Mouse (Mus musculus): ENCODE measurements around the gene Gm5105.

Gene Gm5105

DNA sequence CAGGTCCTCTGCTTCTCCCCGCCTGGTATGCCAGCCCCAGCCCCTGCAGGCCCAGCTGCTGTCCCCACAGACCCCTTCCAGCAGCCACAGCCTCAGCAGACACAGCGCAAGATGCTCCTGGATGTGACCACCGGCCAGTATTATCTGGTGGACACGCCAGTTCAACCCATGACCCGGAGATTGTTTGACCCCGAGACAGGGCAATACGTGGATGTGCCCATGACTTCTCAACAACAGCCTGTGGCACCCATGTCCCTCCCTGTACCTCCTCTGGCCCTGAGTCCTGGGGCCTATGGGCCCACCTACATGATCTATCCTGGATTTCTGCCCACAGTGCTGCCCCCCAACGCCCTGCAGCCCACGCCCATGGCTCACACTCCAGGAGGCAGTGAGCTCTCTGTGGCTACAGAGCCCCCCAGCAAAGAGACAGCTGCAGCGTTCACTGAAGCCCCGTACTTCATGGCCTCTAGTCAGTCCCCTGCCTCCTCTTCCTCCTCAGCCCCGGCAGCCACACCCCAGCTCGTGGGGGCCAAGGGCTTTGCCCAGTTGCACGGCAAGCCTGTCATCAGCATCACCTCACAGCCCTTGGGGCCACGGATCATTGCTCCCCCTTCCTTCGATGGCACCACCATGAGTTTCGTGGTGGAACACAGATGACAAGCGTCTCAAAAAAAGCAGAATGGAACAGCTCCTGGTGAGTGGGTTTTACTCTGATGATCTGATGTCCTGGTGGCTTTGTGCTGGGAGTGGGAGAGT is 2.7 kb upstream of the Gm5105 start:
- no peak for DNase-seq (ENCODE audit: low read depth, low spot score)

DNA sequence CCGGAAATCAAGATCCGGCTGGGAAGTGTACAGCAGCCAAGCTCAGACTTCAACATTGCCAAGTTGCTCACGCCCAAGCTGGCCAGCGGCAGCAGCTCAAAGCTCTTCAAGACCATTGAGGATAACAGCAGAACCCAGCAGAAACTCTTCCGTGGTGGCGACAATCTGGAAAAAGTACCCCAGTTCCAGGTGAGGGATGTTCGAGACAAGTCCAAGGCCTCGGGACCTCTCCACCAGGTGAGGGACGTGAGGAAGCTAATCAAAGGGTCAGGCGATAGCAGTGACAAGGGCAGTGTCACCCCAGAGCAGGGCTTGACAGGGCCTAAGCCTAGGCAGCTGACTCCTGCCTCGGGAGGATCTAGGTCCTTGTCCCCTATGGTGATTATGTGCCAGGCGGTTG is 915 bp upstream of the Gm5105 start:
- DNase-seq (ENCODE audit: low read depth, low spot score) = no peak

DNA sequence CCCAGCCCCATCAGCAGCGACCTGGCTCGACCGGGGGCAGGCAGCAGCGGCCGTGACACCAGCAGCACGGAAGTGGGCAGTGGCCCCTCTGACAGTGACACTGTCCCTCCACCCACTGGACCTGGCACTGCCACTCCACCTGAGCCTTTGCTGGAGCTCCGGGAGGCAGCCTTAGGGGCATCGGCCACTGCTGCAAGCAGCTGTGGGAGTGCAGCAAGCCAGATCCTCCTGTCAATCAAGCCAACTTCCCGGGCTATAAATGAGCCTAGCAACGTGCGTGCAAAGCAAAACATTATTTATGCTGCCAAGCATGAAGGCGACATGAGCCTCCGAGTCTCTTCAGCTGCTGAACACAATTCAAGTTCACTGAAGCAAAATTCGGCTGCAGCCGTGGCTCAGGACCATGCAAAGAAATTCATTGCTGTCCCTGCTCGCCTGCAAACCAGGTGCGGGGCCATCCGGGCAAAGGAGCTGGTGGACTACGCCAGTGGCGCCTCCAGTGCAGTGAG is 786 bp downstream of the Gm5105 start:
- DNase-seq (ENCODE audit: low read depth, low spot score) = no peak

DNA sequence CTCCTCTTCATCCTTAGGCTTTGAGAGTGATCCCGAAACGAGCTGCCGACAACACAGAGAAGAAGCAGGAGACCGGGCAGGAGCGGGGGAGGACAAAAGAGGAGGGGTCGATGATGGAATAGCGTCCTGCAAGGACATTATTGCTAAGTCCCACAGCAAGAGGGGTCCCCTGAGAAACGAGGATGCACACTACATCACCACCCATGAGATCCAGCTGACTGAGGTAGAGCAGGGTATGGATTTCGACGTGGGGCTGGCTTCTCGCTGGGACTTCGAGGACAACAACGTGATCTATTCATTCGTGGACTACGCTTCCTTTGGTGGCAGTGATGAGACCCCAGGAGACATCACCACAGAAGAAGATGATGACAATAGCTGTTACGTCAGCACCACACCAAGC is 1.3 kb downstream of the Gm5105 start:
- no peak for DNase-seq (ENCODE audit: low read depth, low spot score)

DNA sequence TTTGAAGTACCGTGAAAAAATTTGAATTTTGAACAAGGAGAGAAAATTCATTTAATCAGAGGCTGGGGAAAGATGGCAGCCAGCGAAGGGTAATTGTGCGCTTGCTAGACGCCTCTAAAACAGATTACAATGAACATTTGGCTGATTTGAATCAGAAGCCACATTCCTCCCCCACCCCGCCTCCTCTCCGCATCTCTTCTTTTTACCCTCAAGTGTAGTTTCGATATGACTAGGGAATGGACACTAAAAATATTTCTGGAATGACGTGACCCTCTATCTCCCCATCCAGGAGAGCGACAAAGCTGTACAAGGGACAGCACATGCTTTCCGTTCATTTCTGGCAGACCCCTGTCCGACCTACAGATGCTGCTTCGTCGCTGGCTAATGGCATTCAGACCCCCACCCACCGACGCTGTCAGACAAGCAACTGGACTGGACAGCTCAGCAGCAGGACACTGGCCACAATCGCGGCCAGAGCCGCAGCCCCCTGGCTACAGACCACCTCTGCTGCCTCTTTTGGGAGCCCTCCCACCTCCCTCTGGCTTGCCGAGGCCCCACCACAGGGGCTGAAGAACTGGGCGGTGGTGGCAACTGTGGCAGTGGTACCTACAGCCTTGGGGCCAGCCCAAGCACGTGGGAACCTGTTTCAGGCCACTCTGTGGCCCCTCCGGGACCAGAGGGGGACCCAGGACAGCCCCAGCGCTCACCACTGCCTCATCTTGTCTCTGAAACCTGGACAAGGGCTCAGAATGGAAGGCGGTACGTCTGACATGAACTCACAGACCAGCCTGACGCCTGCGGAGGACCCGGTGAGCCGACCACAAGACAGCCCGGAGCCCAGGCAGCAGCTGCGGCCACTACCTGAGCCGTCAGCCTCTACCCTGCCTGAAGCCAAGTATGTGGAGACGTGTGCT is 2.2 kb downstream of the Gm5105 start, which contains the start of gene 1110002E22Rik:
Gene 1110002E22Rik (plus strand): TSS at position 321 of the 914 bp plus-strand sequence.
- DNase-seq (ENCODE audit: low read depth, low spot score) = no peak

DNA sequence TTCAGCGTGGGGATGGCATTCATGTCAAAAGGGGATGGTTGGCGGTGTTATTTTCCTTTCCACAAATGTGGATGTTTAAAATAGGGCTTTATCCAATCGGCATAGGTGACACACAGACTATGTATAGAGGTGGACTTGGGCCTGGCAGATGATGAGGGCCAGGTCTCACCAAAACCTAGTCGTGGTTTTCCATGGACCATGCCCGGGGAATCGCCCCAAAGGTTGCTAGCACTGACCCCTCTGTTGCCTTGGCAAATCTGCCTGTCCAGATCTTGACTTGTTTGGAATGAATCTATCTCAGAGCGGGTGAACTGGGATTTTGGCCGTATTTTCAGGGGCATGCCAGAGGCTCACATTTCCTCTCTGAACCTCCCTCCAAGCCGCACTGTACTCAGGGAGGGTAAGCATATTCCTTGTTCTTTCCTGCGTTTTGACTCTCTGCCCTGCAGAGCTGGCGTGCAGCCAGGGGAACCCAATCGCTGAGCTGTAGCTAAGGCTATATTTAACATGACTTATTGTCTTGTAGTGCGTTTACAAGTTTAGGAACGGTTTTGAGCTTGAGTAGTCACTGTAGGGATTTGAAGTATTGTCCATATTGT is 3.4 kb downstream of the Gm5105 start:
- no peak for DNase-seq (ENCODE audit: low read depth, low spot score)

DNA sequence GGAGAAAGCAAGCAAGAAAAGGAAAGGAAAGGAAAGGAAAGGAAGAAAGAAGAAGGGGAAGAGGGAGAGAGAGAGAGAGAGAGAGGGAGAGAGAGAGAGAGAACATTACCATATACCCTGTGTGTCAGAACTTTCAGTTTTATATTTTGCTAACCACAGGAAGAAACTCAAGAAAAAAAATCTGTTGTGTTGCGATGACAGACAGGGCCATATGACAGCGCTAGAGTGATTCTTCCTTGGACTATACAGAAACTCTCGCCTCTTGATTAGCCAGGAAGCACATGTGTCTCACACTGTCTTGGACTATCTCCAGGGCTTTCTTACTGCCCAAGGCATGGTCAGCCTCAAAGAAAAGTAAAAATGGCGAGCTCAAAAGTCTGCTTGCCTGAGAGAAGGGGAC is 4.5 kb downstream of the Gm5105 start:
- no peak for DNase-seq (ENCODE audit: low read depth, low spot score)

DNA sequence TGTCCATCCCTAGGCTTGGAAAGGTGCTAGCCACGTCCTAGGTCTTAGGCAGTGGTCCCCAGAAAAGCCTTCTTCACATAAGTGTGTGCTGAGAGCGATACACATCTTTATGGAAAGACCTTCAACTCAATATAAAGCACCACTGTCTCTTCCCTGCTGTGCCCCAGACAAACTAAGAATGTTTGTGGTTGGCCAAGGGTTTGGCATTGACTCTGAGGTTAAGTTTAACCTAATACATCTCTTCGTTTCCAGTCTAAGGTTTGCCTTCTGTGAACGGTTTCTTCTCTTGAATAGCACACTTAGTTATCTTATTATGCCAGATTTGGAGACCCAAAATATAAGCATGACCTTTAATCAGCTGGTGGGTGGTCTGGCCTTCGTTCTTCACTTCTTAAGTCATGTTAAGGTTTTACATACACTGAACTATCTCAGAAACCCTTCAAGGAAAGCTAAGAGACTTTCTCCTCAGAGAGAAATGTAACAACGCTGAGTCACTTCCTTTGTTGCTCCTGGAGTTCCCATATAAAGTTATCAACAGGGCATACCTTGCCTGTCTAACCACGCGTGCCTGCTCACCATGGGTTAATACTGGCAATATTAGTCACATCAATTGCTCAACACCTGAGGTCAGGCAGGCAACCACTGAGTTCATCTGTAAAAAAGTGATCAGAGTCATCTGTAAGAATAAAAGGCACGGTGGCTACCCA is 5.8 kb downstream of the Gm5105 start:
- no peak for DNase-seq (ENCODE audit: low read depth, low spot score)

DNA sequence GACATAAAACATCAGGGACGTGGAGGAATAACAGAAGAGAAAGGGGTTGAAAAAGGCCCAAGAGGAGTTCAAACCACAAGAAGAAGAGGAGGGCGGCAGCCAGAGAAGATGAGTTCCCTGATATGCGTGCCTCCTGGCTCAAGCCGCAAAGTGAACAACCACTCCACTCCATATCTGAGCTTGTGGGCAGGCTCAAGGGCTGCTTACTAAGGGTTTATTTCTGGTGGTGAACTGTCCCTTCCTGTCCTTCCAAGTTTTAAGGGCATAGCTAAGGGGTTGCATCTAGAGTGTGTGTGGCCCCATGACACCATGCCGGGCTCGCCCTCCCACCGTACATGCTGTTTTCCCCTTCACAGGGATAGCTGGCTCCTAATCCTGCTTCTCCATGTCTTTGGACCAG is 6.8 kb downstream of the Gm5105 start:
- DNase-seq (ENCODE audit: low read depth, low spot score) = no peak

DNA sequence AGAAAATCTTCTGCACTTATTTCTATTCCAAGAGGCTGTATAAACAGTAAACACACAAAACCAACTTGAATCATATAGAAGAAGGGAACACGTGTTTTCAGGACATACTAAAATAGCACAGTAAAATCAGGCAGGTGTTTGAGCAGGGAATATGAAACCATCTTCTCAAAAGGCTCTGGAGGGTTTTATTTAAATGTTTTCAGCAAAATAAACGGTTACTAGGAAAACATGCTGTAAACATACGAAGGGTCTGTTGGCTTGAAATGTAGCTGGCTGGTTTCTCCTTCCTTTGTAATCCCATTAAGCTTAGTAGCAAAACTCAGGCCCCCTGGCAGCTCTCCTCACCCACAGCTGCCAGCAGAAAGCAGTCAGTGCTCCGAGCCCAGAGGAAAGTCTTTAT is 9.0 kb downstream of the Gm5105 start:
- no peak for DNase-seq (ENCODE audit: low read depth, low spot score)

DNA sequence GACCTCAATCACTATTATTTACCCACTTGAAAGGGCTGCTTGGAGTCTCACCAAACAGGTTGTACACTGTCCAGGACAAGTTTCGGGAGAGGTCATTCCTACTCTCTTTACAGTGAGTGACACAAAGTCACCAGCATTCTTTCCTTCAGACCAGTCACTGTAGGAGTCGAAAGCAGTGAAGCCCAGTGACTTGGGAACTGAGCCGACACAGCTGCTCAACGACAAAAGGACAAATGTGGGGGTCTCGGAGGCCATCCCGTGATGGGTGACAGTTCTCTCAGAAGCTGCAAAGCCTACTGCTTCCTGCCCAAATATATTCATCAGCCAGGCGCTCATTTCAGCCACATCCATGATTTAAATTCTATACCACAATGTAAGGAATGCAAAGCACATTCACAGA is 10.2 kb downstream of the Gm5105 start:
- DNase-seq (ENCODE audit: low read depth, low spot score) = no peak

DNA sequence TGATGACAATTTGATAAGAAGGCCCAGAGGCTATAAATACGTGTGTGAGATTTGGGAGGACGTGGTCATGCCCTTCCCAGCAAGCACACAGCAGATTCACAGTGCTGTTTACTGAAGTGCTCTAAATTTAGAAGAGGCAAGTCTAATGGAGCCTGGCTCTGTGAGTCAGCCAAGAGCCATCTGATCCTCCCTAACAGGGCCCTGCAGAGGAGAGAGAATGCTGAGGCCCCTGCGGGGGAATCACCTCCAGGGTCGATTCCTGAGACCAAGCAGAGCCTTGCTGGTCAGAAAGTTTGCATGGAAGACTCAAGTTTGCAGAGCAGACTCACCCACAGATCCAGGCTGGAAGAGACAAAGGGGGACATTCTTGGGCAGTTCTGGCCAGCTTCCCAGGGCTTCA is 13.2 kb downstream of the Gm5105 start:
- no peak for DNase-seq (ENCODE audit: low read depth, low spot score)

DNA sequence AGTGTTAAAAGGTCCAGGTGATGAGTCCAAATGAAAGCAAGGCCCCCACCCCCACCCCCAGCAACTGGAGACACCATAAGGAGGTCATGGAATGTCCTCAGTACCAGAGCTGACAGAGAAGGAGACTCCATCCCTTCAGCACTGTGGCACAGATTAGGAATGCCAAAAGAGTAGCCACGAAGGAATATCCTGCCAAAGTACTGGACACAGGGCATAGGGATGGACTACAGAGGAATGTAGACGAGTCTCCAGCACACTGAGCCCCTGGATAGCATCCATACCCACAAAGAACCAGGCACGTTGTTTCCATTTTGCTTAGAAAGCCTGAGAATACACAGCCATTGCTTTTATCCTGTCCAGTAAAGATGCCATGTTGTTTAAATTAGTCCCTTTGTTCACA is 15.8 kb downstream of the Gm5105 start:
- no peak for DNase-seq (ENCODE audit: low read depth, low spot score)

DNA sequence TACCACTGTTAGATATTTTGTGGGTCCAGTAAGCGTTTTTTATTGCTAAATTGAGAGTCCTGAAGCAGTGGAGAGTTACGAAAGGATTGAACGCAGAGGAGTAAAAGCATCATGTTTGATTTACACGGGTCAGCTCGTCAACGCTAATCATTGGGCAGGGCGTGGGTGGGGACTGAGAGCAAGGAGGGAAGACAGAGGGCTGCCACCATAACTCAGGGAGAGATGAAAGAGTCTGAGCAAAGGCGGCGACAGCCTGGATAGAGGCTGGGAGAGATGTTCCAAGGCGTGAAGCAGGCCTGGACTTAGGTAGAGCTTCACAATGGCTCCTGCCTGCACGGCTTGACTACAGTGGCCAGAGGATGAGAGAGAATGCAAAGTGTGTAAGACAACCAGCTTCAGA is 16.4 kb downstream of the Gm5105 start:
- DNase-seq (ENCODE audit: low read depth, low spot score) = no peak

DNA sequence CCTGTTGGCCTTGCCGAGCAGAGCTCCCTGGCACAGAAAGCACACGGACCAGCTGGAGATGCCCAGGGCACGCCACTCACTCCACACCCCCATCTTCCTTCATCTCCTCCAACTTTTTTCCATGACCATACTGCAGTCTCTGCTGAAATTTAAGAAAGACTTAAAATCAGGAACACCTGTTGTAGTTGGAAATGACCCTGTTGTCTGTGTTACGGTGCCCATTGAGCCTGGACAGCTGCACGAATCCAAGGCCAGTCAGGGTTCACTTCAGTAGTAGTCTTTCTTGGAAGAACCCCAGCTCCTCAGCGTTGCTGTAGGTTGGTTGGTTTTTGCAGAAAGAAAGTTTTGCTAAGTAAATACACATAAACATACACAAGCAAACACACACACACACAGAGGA is 17.6 kb downstream of the Gm5105 start:
- DNase-seq (ENCODE audit: low read depth, low spot score) = no peak

DNA sequence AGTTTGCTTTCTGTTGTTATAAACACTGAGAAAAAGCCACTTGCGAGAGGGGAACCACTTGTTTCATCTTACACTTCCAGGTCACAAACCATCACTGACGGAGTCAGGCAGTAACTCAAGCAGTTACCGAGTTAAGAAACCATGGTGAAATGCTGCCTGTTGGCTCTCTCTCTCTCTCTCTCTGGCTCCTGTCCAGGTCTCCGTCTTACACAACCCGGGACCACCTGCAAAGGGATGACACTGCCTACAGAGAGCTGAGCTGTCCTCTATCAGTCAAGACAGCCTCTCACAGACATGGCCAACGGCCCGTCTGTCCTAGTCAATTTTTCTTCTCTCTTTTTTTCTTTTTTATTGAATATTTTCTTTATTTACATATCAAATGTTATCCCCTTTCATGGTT is 23.9 kb downstream of the Gm5105 start:
- no peak for DNase-seq (ENCODE audit: low read depth, low spot score)

DNA sequence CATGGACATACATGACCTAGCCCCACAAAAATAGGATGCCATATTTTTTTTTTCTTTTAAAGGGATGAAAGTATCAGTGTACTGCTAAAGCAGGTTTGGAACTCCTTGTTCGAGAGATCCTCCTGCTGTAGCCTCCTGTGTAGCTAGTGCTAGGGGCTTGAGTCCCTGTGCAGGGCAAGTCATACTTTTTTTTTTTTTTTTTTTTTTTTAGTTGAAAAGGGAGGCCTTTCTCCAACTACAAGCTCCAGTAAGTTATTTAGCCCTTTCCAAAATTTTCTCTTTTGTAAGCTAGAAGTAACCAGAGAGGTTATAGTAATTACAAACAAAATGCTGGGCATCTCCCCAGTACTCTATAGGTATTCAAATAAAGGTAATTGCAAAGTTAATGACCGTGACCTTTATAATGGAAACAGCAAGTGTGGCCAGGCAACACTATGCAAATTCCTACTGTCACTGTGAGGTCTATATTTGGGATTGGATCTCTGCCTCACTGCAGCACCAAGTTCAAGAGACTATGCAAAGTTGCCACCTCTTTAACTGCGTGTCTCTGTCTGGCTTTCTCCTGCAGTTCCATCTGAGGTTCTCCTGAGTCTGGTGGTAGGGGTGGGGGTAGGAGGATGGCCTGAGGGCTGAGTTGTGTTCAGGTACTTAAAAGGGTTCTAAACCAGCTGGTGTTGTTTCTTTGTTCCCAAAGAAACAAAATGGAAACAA is 25.4 kb downstream of the Gm5105 start:
- no peak for DNase-seq (ENCODE audit: low read depth, low spot score)

DNA sequence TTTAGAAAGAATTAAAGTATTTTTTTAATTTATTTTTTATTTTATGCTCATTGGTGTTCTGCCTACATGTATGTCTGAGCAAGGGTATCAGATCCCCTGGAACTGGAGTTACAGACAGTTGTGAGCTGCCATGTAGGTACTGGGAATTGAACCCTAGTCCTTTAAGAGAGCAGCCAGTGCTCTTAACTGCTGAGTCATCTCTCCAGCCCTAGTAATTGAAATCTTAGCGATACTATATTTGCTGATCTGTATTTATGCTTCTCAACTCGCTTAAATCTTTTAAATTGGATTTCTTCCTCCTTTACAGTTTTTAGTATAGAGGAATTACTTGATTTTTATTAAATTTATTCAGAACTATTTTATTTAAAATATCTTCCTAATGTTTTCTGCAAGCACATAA is 26.2 kb downstream of the Gm5105 start:
- no peak for DNase-seq (ENCODE audit: low read depth, low spot score)

DNA sequence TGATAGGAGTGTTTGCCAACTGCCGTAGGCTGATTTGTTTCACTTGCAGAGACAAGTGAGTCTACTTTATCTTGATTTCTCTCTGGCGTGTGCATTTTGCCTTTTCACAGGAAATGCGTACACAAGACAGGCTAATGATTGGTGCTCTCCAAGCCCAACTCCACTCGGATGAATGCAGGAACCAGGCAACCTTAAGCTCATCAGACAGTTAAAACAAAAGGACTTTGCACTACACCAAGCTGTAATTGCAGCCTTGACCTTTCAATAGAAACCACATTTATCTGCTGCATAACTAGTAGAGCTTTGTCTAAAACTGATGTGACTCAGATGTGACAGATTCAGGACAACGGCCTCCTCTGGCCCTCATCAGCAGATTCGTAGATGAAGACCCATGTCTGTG is 33.2 kb downstream of the Gm5105 start:
- no peak for DNase-seq (ENCODE audit: low read depth, low spot score)

DNA sequence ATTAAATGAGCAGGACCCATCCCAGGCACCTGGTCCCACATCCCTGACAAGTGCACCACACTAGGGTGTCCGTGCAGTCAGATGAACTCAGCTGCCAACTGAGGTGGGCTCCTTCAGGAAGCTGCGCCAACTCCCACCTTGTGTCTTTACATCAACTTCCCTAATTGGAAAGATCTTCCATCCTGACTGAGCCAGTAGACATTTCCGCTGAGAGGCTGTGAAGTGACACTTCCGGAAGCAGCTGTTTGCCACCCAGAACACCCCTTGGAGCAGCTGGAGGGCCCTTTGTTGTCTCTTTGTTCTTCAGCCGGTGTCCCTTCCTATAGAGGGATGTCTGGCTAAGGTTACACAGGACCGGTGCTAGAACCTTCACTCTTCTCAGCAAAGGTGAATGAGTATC is 36.6 kb downstream of the Gm5105 start:
- no peak for DNase-seq (ENCODE audit: low read depth, low spot score)

DNA sequence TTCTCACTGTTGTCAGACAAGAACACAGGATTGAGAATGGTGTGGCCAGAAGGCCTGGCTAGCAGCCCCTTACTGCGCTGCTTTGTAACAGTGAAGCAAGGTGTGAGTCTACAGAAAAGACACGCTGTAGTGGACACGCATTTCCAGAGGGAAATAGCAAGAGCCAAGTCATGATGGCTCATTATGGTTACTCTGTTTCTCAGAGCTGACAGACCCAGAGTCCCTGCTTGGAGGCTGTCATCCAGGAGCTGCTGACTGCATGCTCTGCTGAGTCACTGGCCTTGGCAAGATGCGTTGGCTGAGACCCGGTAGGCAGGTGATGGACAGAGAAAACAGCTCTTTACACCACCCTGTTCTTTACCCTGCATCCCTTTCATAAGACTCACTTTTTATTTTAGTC is 37.8 kb downstream of the Gm5105 start:
- DNase-seq (ENCODE audit: low read depth, low spot score) = no peak

Data from retina, adult 2 months (tissue).